Mouse (Mus musculus): ENCODE measurements around the gene Hlcs.

- TF ChIP-seq CTCF (IDR thresholded peaks at IDR 0.05; ENCODE audit: control insufficient read depth, insufficient read depth, insufficient replicate concordance, low read depth, low read length) (no peak), POLR2A (IDR thresholded peaks at IDR 0.05; ENCODE audit: control insufficient read depth, low read depth, low read length) (no peak)
These were observed 105.2 kb downstream of the Hlcs start for GRCm38 (mm10) chr16:94208152-94208551.
